Mouse (Mus musculus): ENCODE measurements around the gene Isy1.

DNA sequence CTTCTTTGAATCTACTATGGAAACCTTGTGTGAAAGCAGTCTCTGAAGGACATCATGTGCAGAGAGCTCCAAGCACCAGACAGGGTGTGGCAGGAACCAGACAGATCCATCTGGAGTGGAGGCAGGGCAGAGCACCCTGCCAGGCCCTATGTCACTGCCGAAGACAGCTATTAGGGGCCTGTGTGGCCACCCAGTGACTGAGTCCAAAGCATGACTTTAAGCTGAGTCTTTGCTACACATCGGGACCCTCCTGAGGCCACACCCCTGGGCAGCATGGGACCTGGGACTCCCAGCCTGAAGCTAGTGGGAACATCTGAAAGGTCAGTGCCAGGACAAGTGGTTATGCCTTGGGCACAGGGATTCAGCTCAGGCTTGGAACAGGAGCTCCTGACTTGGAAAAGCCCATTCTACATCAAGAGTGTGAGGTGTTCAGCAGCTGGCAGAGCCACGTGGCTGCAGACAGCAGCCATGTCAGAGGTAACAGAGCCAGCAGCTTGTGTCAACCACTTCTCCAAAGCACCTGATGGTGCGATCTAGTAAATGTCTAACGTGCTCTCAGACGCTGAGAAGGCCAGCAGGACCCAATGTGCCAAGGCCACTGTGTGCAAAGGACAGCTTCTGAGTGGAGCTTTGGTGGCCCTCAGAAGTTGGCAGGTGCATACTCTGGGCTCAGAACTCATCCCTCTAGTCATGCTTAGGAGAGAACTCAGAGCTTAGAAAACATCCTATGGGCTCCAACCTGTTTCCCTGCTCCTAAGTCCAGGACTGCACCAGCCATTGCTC is 51.3 kb downstream of the Isy1 start:
- TF ChIP-seq POLR2A (IDR thresholded peaks at IDR 0.05; ENCODE audit: insufficient read depth, low read depth, low read length) (no peak), CTCF (IDR thresholded peaks at IDR 0.05) (no peak)
